Mouse (Mus musculus) heart, postnatal 36 days (tissue): ENCODE data around the gene Ski. TPM values are rescaled to one million over a fixed set of nuclear protein-coding genes. Genes with fewer than 3 reads are reported as not detected.

ENCODE experiments used
- DNase-seq, 2 experiments: peaks; one replicate each; pipeline ENCODE4 v3.0.0; 2021 to 2022
- intact Hi-C: fragments of 180-260 bp; cut with DNase I; formaldehyde crosslinking; loops from one replicate; pipeline ENCODE4 v1.15.1; 2025
- total RNA-seq, 2 experiments: library from RNA; stranded (reverse); gene quantifications; 2 replicates each; pipeline ENCODE4 v1.2.3; 2021

Ski gene
- total RNA-seq, 2 experiments from 2014 or later, result 53.3 to 56.8 TPM

DNA sequence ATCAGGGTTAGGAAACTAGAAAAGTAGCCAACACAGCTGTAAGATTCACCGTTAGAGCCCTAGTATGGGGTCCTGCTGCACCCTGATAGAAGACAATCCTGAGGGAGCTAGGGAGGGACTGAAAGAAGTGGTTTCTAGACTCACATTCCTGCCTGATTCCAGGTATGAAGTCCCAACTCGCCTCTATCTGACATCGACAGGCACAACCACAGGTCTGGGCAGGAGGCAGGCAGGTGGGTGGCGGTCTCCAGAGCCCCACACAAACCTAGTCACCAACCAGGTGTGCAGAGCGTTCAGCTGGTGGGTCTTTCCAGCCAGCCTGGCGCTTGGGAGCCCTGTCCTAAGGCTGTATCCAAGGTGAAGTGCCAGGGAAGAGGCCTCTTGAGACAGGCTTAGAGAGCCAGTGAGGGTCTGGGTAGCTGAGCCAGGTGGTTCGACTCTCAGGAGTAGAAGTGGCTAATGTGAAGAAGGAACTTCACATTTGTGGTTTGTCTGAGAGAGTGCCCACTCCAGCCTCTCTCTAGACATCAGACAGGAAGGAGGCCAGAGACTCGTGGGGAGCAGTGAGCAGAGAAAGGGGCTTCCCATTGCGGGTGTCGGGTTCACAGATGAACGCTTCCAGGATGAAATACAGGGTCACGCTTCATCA, 14.5 kb upstream of the Ski start:
- DNase-seq, result no peak
- intact Hi-C loops, result no loop called here

DNA sequence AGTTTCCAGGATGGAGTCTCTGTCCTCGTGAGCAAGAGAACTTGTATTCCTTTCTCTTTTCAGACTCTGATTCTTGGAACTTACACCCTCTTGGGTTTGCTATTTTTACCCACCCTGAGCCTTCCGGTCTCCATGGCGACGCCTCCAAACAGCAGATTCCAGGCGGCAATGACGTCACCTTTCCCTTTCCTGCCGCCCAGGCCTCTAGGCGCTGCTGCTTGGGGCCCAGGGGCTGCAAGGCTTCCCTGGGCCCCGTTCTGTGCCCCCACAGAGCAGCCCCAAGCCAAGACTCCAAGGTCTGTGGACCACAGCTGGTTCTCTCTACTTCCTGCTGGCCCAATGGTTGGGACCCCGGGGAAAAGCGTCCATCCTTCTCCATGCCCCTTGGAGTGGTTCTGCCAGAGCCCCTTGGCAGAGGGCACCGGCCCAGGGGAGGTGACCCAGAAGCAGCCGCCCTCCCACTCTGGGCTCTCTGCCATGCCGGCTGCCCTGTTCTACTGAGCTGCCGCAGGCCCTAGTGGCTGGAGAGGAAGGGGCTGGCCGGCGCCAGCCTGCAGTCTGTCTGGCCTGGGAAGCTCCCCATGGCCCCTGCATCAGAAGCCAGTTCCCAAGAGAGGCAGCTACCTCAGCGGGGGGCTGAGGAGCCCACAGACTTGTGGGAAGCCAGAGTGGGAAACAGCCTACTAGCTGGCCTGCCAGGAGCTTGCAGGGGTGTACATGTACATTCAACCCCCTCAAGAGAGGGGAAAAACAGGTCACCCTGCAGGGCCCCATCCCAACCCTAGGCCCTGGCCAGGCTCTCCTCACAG, 13.1 kb upstream of the Ski start:
- peak; percentile 91 to 95 for DNase-seq
- intact Hi-C loops, result loop anchor here (1.0 to 2.0 kb wide), 2 partner anchors 14 to 17 kb away; partner anchors contain the start of gene Faap20

DNA sequence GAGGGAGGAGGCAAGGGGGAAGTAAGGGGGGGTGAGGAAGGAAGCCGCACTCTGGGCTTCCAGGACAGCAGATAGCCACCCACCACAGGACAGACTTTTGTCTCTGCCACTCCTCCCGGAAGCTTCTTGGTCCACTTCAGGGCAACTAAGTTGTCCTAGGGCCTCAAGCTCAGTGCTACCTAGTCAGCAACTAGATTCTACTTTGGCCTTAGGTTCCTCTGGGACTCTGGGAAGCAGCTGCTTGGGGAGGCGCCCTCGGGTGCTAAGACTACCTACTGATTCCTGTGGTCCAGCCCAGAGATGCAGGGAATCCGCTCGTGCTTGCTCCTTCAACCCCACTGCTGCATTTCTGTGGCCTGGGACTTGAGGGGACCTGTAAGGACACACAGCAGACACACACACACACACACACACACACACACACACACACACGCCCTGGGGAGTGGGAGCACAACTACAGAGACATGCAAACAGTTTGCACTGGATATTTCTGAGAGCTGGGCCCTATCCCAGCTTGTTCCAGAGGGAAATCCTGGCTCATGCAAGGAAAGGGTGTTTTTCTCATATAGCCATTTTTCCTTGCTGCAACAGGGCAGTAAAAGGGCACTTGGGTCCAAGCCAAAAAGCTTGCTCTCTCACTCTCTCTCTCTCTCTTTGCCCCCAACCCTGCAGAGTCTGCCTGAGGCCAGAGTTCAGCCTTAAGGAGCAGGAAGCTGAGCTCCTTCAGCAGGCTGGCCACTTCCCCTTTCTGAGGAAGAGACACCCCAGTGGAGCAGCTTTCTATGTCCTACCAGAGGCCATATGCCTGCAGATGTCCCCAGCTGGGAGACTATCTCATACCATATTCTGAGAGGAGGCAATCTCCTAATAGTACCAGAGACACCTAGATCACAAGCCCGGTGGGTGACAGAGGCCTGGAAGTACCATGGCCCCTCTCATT, 12.2 kb upstream of the Ski start:
- DNase-seq, result peak in 1 of 2 experiments; percentile 43

DNA sequence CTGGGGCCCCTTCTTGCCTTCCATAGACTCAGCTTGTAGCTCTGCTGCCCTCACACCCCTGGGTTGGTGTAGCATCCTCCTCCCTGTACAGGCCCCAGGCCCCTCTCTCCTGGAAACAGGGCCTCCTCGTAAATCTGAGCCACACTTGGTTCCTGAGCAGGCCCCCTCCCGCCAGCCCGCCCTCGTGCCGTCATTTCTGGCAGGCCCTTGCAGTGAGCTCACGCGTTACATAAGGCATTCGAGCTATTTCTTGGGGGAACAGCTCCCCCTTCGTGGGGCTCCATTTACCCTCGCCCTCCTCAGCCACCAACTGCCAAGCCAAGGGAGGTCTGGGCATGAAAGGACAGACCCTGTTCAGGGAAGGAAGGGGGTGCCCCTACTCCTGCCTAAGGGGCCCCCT, 11.5 kb upstream of the Ski start:
- peak; percentile 84 to 89 for DNase-seq

More for the DNA sequence above, 12.2 kb upstream of the Ski start:
- intact Hi-C loops, result loop anchor here (1.0 to 2.0 kb wide), 2 partner anchors 15 to 16 kb away; partner anchors contain the start of gene Faap20

DNA sequence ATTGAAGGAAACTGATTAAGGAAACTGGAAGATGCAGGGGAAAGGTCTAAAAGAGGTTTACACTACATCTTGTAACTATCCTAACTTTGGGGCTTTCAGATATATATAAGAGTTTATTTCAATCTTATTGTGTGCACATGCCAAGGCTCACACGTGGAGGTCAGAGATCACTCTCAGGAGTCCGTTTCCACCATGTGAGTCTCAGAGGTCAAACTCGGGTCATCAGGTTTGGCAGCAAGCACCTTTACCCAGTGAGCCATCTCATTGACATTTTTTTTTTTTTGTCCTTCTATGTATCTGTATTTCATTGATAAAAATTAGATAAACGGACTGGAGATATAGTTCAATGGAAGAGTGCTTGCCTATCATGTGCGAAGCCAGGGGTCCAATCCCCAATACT, 6.1 kb upstream of the Ski start:
- no peak for DNase-seq
- intact Hi-C loops, result no loop called here

More for the DNA sequence above, 11.5 kb upstream of the Ski start:
- intact Hi-C loops, result loop anchor here (1.0 to 2.0 kb wide), 2 partner anchors 11 to 15 kb away; no protein-coding TSS in a partner anchor

DNA sequence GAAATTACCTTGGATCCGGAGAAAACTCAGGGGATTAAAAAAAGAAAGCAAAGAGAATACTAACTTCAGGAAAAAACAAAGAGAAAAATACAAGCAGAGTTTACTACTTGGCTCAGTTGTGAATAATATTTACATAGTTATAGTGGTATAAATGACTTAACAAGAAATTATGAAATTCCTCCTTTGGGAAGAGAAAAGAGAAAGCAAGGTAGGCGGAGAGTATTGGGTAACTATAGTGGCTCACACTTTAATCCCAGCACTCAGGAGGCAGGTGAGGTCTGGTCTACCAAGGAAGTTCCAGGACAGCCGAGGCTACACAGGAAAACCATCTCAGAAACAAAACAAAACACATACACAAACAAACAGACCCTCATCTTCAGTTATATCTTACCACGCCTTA, 5.6 kb upstream of the Ski start:
- no peak for DNase-seq
- intact Hi-C loops, result no loop called here

DNA sequence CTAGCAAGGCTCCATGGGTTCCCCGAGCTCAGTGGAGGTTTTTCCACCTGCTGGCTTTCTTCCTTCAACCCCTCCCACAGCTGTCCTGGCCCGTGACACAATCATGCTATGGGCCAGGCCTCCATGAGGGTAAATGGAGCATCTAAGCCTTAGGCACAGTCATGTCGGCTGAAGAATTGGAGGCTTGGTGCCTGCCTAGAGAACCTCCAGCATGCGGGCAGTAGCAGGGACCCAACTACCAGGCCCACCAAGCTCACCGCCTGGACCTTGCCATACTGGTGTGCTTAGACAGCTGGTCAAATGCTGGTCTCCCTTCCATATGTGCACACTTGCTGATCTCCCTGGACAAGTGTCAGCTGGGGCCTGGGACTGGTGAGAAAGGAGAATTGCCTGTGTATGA, 3.5 kb upstream of the Ski start:
- DNase-seq, result no peak

DNA sequence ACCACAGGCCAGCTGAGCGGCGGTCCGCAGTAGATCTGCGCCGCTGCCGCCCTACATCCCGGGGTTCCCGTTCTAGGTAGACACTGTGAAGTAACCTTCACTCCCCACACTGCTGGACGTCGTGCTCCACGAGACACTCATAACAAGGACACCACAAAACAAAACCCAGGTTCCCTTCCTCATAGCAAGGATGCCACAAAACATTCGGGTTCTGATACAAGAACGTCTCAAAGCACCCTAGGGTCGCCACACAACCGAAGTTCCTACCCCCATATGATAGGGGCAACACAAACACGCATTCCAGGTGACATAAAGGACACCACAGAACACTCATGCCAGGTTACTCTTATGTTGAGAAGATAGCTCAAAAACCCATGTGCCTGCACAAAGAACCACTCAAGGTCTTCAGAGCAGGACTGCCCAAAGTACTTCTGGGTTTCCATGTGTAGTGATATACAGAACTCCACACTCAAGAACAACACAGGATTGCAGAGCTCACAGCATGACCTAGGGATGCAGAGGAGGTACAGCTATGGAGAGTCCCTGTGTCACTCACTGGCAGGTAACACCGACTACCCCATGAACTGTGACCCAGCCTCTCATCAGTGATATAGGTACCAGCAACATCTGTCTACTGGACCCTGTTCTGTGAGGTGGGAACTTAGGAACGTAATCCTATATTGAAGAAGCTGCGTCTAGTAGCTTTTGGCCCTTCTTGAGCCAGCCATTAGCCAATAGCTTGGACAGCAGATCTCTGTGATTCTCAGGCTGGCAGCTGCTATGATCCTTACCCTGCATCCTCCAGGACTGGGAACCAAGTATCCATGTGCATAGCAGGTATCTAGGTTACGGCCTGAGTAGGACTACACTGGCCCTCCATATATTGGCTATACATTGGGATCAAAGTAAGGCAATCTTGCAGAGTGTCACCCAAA, 1.5 kb upstream of the Ski start:
- intact Hi-C loops, result loop anchor here (1.0 kb wide), 2 partner anchors 9 to 24 kb away; no protein-coding TSS in a partner anchor
- no peak for DNase-seq

More for the DNA sequence above, 3.5 kb upstream of the Ski start:
- intact Hi-C loops, result no loop called here

DNA sequence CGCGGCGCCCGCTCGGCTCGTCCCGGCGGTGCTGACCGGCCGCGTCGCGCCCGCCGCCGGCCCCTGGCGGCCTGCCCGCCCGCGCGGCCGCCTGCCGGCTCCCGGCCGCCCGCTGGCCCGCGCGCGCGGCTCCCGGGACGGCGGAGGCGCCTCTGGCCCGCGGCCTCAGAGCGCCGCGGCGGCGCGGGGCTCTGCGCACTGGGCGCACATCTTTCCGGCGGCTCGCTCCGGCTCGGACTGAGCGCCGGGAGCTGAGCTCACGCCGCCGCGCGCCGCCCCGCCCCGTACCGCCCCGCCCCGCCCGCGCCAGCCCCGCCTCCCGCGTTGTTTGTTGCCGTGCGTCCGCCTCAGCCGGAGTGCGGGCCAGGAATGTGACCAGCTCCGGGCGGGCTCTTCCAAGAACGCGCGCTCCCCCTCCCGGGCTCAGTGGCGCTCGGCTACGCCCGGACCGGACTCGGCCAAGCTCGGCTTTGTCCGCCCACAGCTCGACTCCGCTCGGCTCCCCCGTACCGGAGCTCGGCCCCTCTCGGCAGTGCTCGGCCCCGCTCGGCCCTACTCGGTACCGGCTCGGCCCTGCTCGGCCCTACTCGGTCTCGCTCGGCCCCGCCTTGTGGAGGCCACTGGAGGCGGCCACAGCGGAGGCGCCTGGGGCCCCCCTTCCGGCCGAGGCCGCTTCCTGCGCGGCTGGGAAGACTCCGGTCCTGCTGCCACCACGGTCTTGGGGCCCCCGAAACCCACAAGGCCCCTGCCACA, 625 bp upstream of the Ski start:
- intact Hi-C loops, result loop anchor here (1.0 kb wide), 2 partner anchors 10 to 25 kb away; no protein-coding TSS in a partner anchor
- peak; percentile 100 for DNase-seq

DNA sequence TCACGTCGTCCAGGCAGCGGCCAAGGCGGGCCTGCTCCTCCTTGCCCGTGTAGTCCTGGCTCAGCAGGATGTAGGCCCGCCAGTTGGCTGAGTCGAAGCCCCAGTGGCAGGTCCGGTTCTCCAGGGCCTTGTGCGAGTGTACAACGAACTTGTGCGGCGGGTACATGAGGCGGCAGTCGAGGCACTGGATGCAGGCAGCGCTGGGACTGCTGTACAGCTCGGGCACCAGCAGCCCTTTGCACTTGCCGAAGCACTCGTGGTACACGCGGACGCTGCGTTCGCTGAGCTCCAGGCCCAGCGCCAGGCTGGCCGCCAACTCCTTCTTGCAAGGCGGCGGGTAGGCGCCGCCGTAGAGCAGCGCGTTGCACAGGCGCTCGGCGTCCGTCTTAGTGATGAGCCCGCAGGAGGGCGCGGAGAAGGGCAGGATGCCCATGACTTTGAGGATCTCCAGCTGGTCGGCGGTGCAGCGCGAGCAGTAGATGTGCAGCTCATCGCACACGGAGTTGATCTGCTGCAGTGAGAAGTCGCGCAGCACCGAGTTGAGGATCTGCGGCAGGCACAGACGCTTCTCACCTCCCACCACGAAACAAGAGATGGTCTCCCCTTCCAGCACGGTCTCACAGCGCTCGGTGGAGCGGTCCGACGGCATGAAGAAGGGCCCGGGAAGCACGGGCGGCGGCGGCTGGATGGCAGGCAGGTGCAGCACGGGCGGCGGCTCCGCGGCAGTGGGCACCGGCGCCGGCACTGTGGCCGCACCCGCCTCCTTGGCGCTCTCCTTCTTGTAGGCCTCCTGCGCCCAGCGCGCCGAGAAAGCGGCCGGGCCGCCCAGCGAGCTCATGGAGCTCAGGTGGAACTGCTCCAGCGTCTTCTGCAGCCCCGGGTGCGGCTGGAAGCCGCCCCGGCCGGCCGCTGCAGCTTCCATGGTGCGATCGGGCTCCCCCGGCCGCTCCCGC, 517 bp downstream of the Ski start:
- intact Hi-C loops, result loop anchor here (2.0 kb wide), 1 partner anchor 71 kb away; no protein-coding TSS in a partner anchor
- peak; percentile 76 to 84 for DNase-seq

DNA sequence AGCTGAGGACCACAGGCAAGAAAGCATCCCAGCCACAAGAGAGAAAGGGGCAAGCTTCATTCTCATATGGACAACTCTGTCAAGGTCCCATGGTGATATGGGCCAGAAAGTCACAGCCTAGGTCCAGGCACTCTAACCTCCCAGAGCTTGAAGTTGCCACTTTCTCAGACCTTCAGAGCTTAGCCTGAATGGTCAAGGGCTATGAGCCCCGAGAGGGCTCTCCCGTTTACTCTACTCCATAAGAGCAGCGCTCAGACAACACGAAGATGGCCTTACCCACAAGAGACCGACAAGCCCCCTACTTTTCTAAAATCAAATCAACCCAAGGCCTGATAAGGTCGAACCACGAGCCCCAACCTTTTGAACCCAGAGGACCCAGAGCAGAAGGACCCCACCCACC, 1.3 kb downstream of the Ski start:
- DNase-seq, result no peak
- intact Hi-C loops, result loop anchor here (2.0 kb wide), 1 partner anchor 70 kb away; no protein-coding TSS in a partner anchor

DNA sequence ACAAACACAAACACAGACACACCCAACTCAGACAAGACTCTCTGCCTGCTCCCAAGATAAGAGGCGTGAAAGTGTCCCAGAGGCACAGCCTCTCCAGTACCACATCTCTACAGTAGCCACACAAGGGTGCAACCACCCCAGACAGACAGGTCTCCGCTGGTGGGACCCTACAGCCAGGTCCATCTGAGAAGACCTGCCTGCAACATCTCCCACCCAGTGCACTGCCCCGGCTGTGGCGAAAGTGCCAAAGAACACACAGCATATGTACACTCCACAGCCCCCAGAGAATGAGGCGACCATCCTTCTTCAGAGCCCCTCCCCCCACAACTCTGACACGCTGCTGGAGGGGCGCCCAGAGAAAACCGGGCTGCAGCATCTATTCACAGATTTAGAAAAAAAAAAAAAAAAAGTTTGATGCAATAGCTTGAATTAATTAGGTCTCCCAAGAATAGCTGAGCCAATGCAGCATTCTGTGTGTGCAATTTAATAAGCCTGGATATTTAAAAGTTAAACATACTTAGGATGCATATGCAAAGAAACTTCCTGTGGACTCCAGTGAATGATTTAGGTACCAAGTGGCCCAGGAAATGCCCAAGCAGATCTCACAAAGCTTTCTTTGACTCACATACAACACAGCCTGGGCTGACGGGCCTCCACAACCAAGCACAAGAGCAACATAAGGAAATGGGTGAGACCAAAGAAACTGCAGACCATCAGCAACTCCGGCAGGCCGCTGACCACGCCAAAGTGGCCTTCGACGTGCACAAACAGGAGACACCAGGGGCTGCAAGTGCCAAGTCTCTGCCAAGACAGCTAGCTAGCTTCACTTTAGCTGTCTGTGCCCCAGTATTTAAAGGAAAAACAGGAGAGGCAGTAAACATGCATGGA, 1.9 kb downstream of the Ski start:
- peak in 1 of 2 experiments; percentile 46 for DNase-seq
- intact Hi-C loops, result loop anchor here (2.0 kb wide), 1 partner anchor 70 kb away; no protein-coding TSS in a partner anchor

DNA sequence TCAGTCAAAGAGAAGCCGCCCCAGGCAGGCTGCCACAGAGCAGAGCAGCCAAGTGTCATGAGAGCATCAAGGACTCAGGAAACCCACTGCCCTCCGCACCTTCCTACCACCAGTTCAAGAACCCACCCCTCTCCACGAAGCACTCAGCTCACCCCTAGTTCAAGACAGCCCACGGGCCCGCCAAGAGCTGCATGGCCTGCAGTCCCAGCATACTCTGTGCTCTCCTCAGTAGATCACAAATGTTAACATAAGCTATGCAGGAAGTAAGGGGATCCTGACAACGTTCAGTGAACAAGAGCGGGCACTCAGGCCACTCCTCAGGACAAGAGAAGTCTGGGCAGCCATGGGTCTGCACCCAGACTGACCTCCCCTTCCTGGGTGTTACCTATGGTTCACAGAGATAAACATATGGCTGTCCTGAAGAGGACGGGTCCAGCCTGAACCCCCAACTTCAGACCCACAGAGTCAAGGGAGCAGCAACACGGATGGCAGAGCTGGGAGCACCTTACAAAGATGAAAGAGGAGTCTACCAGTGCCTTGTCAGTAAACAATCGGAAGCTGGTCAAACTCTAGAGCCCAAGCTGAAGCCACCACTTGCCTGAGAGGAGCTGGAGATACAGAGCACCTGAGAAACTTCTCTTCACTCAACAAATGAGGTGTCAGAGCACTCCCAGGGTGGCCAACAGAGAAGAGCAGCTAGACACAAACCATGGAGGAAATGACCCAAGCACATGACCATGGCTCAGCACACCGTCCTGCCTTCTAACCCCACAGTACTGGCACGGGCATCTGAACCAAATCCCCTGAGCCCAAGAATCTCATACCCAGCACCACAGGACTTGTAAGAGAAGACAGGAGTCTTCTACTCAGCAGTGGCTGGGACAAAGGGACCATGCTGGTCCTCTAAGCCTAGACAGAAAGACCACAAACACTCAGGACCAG, 2.9 kb downstream of the Ski start:
- no peak for DNase-seq
- intact Hi-C loops, result loop anchor here (2.0 kb wide), 3 partner anchors 15 to 69 kb away; no protein-coding TSS in a partner anchor

DNA sequence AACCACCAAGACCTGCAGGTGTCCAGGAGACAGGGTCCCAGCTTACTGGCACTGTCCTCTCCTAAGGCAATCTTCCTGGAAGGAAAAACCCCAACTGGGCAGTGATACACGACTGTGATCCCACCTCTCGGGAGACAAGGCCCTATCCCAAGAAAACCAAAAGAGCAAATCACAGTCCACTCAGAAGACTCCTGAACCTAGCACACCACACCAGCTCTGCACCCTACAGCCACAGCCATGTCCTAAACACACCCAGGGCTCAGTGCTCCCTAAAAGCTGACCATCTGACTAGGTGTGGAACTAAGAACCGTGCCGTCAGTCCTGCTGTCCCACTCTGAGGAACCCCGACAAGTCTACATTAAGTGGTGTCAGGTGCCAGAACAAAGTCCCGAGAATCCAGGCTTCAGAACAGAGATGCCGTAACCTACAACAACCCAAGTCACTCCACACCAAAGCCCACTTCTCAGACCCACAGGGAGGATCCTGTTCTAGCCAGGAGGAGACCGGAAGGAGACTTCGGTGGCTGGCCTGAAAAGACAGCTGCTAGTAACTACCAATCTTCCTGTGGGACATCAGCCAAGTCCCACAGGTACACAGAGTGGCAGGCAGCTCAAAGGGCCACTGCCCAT, 4.2 kb downstream of the Ski start:
- no peak for DNase-seq
- intact Hi-C loops, result loop anchor here (1.0 to 2.0 kb wide), 3 partner anchors 17 to 123 kb away; no protein-coding TSS in a partner anchor
